Mouse (Mus musculus) inflammation-experienced regulatory T-cells, adult 6 months (primary cell): ENCODE measurements around the gene Fam120c. TPM values are rescaled to one million over a fixed set of nuclear protein-coding genes. Genes with fewer than 3 reads are reported as not detected.
"Not testable (repeated sequence)": the region's sequence is repeated elsewhere in the genome, so short reads cannot be mapped to it uniquely, and the experiment has no call there.

Experiments used
- ATAC-seq: one replicate; pipeline ENCODE4 v1.8.0; 2017
- polyA plus RNA-seq, 3 experiments: library from polyadenylated mRNA; unstranded; fragments of 100-300 nt; shearing (Covaris generic); gene quantifications; one replicate each; pipeline ENCODE4 v1.2.1; 2017

Fam120c gene
- 1 to 10 TPM in 2 of 3 experiments, under 1 TPM in 1; 0.99 to 2.8 (median 1.6) TPM for polyA plus RNA-seq

GRCm38 (mm10) chrX:151343761-151344500 is at the start of gene Fam120c:
Gene Fam120c (plus strand): TSS chrX:151344175.
- ATAC-seq: peak; percentile 79

GRCm38 (mm10) chrX:151298329-151298728 is 45.6 kb upstream of the Fam120c start:
- no peak for ATAC-seq

GRCm38 (mm10) chrX:151313732-151314131 is 30.2 kb upstream of the Fam120c start:
- ATAC-seq: no peak

- no peak for ATAC-seq
Measured at GRCm38 (mm10) chrX:151333615-151334014, 10.4 kb upstream of the Fam120c start.

- no peak for ATAC-seq
Measured at GRCm38 (mm10) chrX:151337804-151338203, 6.2 kb upstream of the Fam120c start.

GRCm38 (mm10) chrX:151344501-151344984 is 568 bp downstream of the Fam120c start:
- peak; percentile 67 for ATAC-seq

GRCm38 (mm10) chrX:151345333-151346125 is 1.6 kb downstream of the Fam120c start:
- no peak for ATAC-seq

GRCm38 (mm10) chrX:151347278-151347677 is 3.3 kb downstream of the Fam120c start:
- ATAC-seq: no peak

- no peak for ATAC-seq
Measured at GRCm38 (mm10) chrX:151349322-151349721, 5.3 kb downstream of the Fam120c start.

GRCm38 (mm10) chrX:151418801-151419200 is 74.8 kb downstream of the Fam120c start:
- ATAC-seq: no peak

- no peak for ATAC-seq
Measured at GRCm38 (mm10) chrX:151420791-151421190, 76.8 kb downstream of the Fam120c start.

GRCm38 (mm10) chrX:151443637-151444036 is 99.7 kb downstream of the Fam120c start:
- no peak for ATAC-seq

- no peak for ATAC-seq
Measured at GRCm38 (mm10) chrX:151444189-151444588, 100.2 kb downstream of the Fam120c start.

- ATAC-seq: no peak
Measured at GRCm38 (mm10) chrX:151488128-151488527, 144.2 kb downstream of the Fam120c start.

GRCm38 (mm10) chrX:151493269-151493668 is 149.3 kb downstream of the Fam120c start:
- ATAC-seq: not testable (repeated sequence)

GRCm38 (mm10) chrX:151496596-151496995 is 152.6 kb downstream of the Fam120c start:
- ATAC-seq: no peak

- no peak for ATAC-seq
Measured at GRCm38 (mm10) chrX:151508536-151508935, 164.6 kb downstream of the Fam120c start.

GRCm38 (mm10) chrX:151509906-151510305 is 165.9 kb downstream of the Fam120c start:
- no peak for ATAC-seq

- no peak for ATAC-seq
Measured at GRCm38 (mm10) chrX:151513066-151513465, 169.1 kb downstream of the Fam120c start.

- ATAC-seq: no peak
Measured at GRCm38 (mm10) chrX:151513694-151514093, 169.7 kb downstream of the Fam120c start.

- ATAC-seq: no peak
Measured at GRCm38 (mm10) chrX:151518181-151518580, 174.2 kb downstream of the Fam120c start.

- ATAC-seq: no peak
Measured at GRCm38 (mm10) chrX:151520127-151520457, 176.1 kb downstream of the Fam120c start.

GRCm38 (mm10) chrX:151520458-151521322 is 176.7 kb downstream of the Fam120c start, which contains the start of gene Phf8:
Gene Phf8 (plus strand): TSS chrX:151520672.
- ATAC-seq: peak; percentile 90
